In genomic region chr12:109399591-109399990, GRCm38 (mm10) we compare ENCODE assay signal across 8 mouse cellular contexts. TPM values are rescaled to one million over a fixed set of nuclear protein-coding genes. Genes with fewer than 3 reads are reported as not detected.
DNase-seq lines count a peak whose midpoint lies in the region; ATAC-seq and TF ChIP-seq lines count a peak whose summit lies in the region.

No protein-coding gene starts in this region.

- no peak for TF ChIP-seq CTCF in testis, adult 2 months (IDR thresholded peaks at IDR 0.05; ENCODE audit: control insufficient read depth, insufficient read depth, insufficient replicate concordance, low read depth, low read length)

- H3K27me3 ChIP-seq in testis, adult 2 months (ENCODE audit: control insufficient read depth, insufficient read depth, low read length) = no peaks in the 10 kb centered on the region
- H3K27me3 ChIP-seq in intestine, embryonic 15.5 days (replicated peaks) = no peaks in the 10 kb centered on the region
- H3K27me3 ChIP-seq in midbrain, embryonic 15.5 days (replicated peaks) = no peaks in the 10 kb centered on the region

- WGBS in intestine, embryonic 15.5 days = 24% methylated on average over 22 of the region's 22 CpGs
- 17% methylated on average over 22 of the region's 22 CpGs for WGBS in midbrain, embryonic 15.5 days

- peaks cover 13% of the 10 kb centered on the region for H3K4me1 ChIP-seq in testis, adult 2 months (ENCODE audit: control insufficient read depth, insufficient read depth, low read length)
- H3K4me1 ChIP-seq in intestine, embryonic 15.5 days (replicated peaks) = peaks cover 60% of the 10 kb centered on the region
- peaks cover 22% of the 10 kb centered on the region for H3K4me1 ChIP-seq in midbrain, embryonic 15.5 days

- H3K9me3 ChIP-seq in intestine, embryonic 15.5 days = no peaks in the 10 kb centered on the region
- no peaks in the 10 kb centered on the region for H3K9me3 ChIP-seq in midbrain, embryonic 15.5 days

- no peak overlapping the region for H3K9ac ChIP-seq in intestine, embryonic 15.5 days
- H3K9ac ChIP-seq in midbrain, embryonic 15.5 days = no peak overlapping the region

- H3K27ac ChIP-seq in testis, adult 2 months (ENCODE audit: control insufficient read depth, insufficient read depth, low read depth, low read length) = no peak overlapping the region
- H3K27ac ChIP-seq in intestine, embryonic 15.5 days = peak overlapping the region; percentile 70
- no peak overlapping the region for H3K27ac ChIP-seq in midbrain, embryonic 15.5 days

- H3K4me3 ChIP-seq in testis, adult 2 months (ENCODE audit: control insufficient read depth, low read depth, low read length) = peak overlapping the region; percentile 28
- no peak overlapping the region for H3K4me3 ChIP-seq in intestine, embryonic 15.5 days (replicated peaks)
- H3K4me3 ChIP-seq in midbrain, embryonic 15.5 days = no peak overlapping the region

- no peaks in the 10 kb centered on the region for H3K36me3 ChIP-seq in testis, adult 2 months (ENCODE audit: control insufficient read depth, insufficient read depth, low read length)
- H3K36me3 ChIP-seq in intestine, embryonic 15.5 days = no peaks in the 10 kb centered on the region
- no peaks in the 10 kb centered on the region for H3K36me3 ChIP-seq in midbrain, embryonic 15.5 days (replicated peaks)

- TF ChIP-seq POLR2A in testis, adult 2 months (IDR thresholded peaks at IDR 0.05; ENCODE audit: control insufficient read depth, low read depth, low read length) = no peak

- intact Hi-C loops in left cerebral cortex, postnatal 36 days (cut with DNase I) = loop anchor here (5.0 to 10.0 kb wide), 3 partner anchors 43 to 445 kb away; no protein-coding TSS in a partner anchor

- peak; percentile 80 for ATAC-seq in frontal cortex, adult (ENCODE audit: low TSS enrichment)
- ATAC-seq in intestine, embryonic 15.5 days = no peak
- ATAC-seq in midbrain, embryonic 15.5 days (replicated peaks) = no peak

- peak overlapping the region; percentile 25 for H3K4me2 ChIP-seq in intestine, embryonic 15.5 days (replicated peaks)
- peak overlapping the region; percentile 34 for H3K4me2 ChIP-seq in midbrain, embryonic 15.5 days

- no peak for DNase-seq in testis, postnatal 14 days (ENCODE audit: low spot score)
- peak; percentile 67 to 72 for DNase-seq in left cerebral cortex, postnatal 36 days (ENCODE audit: low spot score in 2 of 2)
- no peak for DNase-seq in thymus, postnatal 14 days
- DNase-seq in spleen, postnatal 4 days (ENCODE audit: low spot score in 2 of 2) = no peak

RNA-seq across cellular contexts. Expression of gene Dlk1, which starts 53.0 kb away (rescaled TPM):
- 1.2 and 1.5 TPM in 2 replicates for polyA plus RNA-seq in testis, adult 2 months (2012; rRNA removed)
- 364 and 395 TPM in 2 replicates for polyA plus RNA-seq in intestine, embryonic 15.5 days (2015; fragmentation: Nextera tagmentation; extraction: Ambion mirVana)
- 1 to 10 TPM; 1.8 to 5.6 TPM for total RNA-seq in left cerebral cortex, postnatal 36 days (2021)
- polyA plus RNA-seq in midbrain, embryonic 15.5 days (2015; fragmentation: Nextera tagmentation; extraction: Ambion mirVana) = 70.6 and 76.0 TPM in 2 replicates

Comparison
In these comparisons a context has a peak if more than half of its experiments do, and no peak if none do; other contexts are left out.
1. DNase-seq: peak in left cerebral cortex, postnatal 36 days (2 of 2); none in testis, postnatal 14 days (single experiment), thymus, postnatal 14 days (single experiment) and spleen, postnatal 4 days (0 of 2).
2. RNA of gene Dlk1, which starts 53.0 kb away (polyA plus RNA-seq): 364 to 395 TPM in intestine, embryonic 15.5 days and 70.6 to 76.0 TPM in midbrain, embryonic 15.5 days; 1.2 to 1.5 TPM in testis, adult 2 months; every median in the first group is over 10 times any median in the second.